Mouse (Mus musculus) liver, embryonic 13.5 days (tissue): Measurements from ENCODE around the gene Dhrs4. TPM values are rescaled to one million over a fixed set of nuclear protein-coding genes. Genes with fewer than 3 reads are reported as not detected.

Source experiments
- ATAC-seq: fragments of 200-750 bp; cut with Nextera tagmentation; 2 replicates; pipeline ENCODE4 v1.8.0; 2017; ENCODE audit warnings: low read depth, mild to moderate bottlenecking, moderate number of reproducible peaks, moderate library complexity
- DNase-seq: peaks from one replicate; pipeline ENCODE4 v3.0.0; 2022
- H3K27ac ChIP-seq: fragments of 300-500 bp; sonication (generic); 2 replicates; pipeline ENCODE4 v1.5.1; 2015; ENCODE audit warnings: moderate library complexity, mild to moderate bottlenecking, inconsistent platforms
- H3K27me3 ChIP-seq: fragments of 300-500 bp; sonication (generic); 2 replicates; pipeline ENCODE4 v1.6.1; 2015; ENCODE audit warnings: mild to moderate bottlenecking, inconsistent platforms
- H3K36me3 ChIP-seq: fragments of 300-500 bp; sonication (generic); 2 replicates; pipeline ENCODE4 v1.6.1; 2015; ENCODE audit warnings: mild to moderate bottlenecking, inconsistent platforms
- H3K4me1 ChIP-seq: fragments of 300-500 bp; sonication (generic); replicated peaks from 2 replicates; pipeline ENCODE4 v1.6.1; 2015; ENCODE audit warnings: inconsistent platforms
- H3K4me2 ChIP-seq: fragments of 300-500 bp; sonication (generic); 2 replicates; pipeline ENCODE4 v1.6.1; 2015; ENCODE audit warnings: inconsistent platforms, mild to moderate bottlenecking, moderate library complexity
- H3K4me3 ChIP-seq: fragments of 300-500 bp; sonication (generic); replicated peaks from 2 replicates; pipeline ENCODE4 v1.5.1; 2015; ENCODE audit warnings: mild to moderate bottlenecking, inconsistent platforms
- H3K9ac ChIP-seq: fragments of 300-500 bp; sonication (generic); 2 replicates; pipeline ENCODE4 v1.6.1; 2015; ENCODE audit warnings: mild to moderate bottlenecking, inconsistent platforms
- H3K9me3 ChIP-seq: fragments of 300-500 bp; sonication (generic); replicated peaks from 2 replicates; pipeline ENCODE4 v1.6.1; 2016; ENCODE audit warnings: inconsistent platforms
- WGBS: fragments of 180-500 bp; shearing (Covaris S2); methylation state at CpG from one replicate; pipeline ENCODE4 v1.1.7; 2015; ENCODE audit not compliant: insufficient replicate concordance; 5-methylcytosine and 5-hydroxymethylcytosine counted together
- polyA plus RNA-seq: library from polyadenylated mRNA; unstranded; fragments of >200 nt; fragmentation: Nextera tagmentation; extraction: Ambion mirVana; gene quantifications from 2 replicates; pipeline ENCODE4 v1.2.1, GENCODE M21; 2015

Gene Dhrs4
- polyA plus RNA-seq, 1 experiment from 2014 or later = 78.9 TPM

GRCm38 (mm10) chr14:55461757-55462156 is 16.8 kb upstream of the Dhrs4 start:
- no peaks in the 10 kb centered on the region for H3K4me1 ChIP-seq
- DNase-seq (no peak), ATAC-seq (no peak)
- peaks cover 20% of the 10 kb centered on the region; the same call in 1 of the 2 replicates for H3K27me3 ChIP-seq
- no peaks in the 10 kb centered on the region for H3K9me3 ChIP-seq
- H3K4me3 ChIP-seq = no peak overlapping the region
- no peak overlapping the region for H3K9ac ChIP-seq
- no peak overlapping the region for H3K4me2 ChIP-seq
- no peaks in the 10 kb centered on the region for H3K36me3 ChIP-seq
- WGBS = 51% methylated on average over 4 of the region's 4 CpGs
- H3K27ac ChIP-seq = no peak overlapping the region

GRCm38 (mm10) chr14:55466481-55466880 is 12.1 kb upstream of the Dhrs4 start:
- DNase-seq (no peak), ATAC-seq (no peak)
- H3K9ac ChIP-seq = no peak overlapping the region
- H3K27me3 ChIP-seq = peaks cover 32% of the 10 kb centered on the region
- H3K9me3 ChIP-seq = no peaks in the 10 kb centered on the region
- WGBS = 49% methylated on average over 4 of the region's 4 CpGs
- H3K4me3 ChIP-seq = no peak overlapping the region
- H3K4me1 ChIP-seq = peaks cover 21% of the 10 kb centered on the region
- H3K27ac ChIP-seq = no peak overlapping the region
- H3K36me3 ChIP-seq = no peaks in the 10 kb centered on the region
- no peak overlapping the region for H3K4me2 ChIP-seq

- peaks cover 21% of the 10 kb centered on the region for H3K4me1 ChIP-seq
- no peaks in the 10 kb centered on the region for H3K9me3 ChIP-seq
- no peak for DNase-seq
- H3K27me3 ChIP-seq = peaks cover 32% of the 10 kb centered on the region
- no peak overlapping the region for H3K4me2 ChIP-seq
- no peaks in the 10 kb centered on the region for H3K36me3 ChIP-seq
- H3K27ac ChIP-seq = no peak overlapping the region
- WGBS = 60% methylated on average over 7 of the region's 7 CpGs
- no peak overlapping the region for H3K4me3 ChIP-seq
- H3K9ac ChIP-seq = no peak overlapping the region
- ATAC-seq = no peak
Measured at GRCm38 (mm10) chr14:55467108-55467507, 11.4 kb upstream of the Dhrs4 start.

GRCm38 (mm10) chr14:55468301-55468741 is 10.2 kb upstream of the Dhrs4 start:
- WGBS = 43% methylated on average over 2 of the region's 2 CpGs
- ATAC-seq = no peak
- H3K4me3 ChIP-seq = no peak overlapping the region
- no peak overlapping the region for H3K4me2 ChIP-seq
- H3K9ac ChIP-seq = no peak overlapping the region
- H3K4me1 ChIP-seq = peaks cover 21% of the 10 kb centered on the region
- no peak for DNase-seq
- no peak overlapping the region for H3K27ac ChIP-seq
- H3K36me3 ChIP-seq = no peaks in the 10 kb centered on the region
- peaks cover 29% of the 10 kb centered on the region for H3K27me3 ChIP-seq
- no peaks in the 10 kb centered on the region for H3K9me3 ChIP-seq

GRCm38 (mm10) chr14:55469041-55469440 is 9.5 kb upstream of the Dhrs4 start:
- ATAC-seq (no peak), DNase-seq (no peak)
- no peak overlapping the region for H3K9ac ChIP-seq
- H3K36me3 ChIP-seq = no peaks in the 10 kb centered on the region
- 73% methylated on average over 2 of the region's 2 CpGs for WGBS
- H3K4me1 ChIP-seq = peaks cover 21% of the 10 kb centered on the region
- no peaks in the 10 kb centered on the region for H3K9me3 ChIP-seq
- peaks cover 29% of the 10 kb centered on the region for H3K27me3 ChIP-seq
- no peak overlapping the region for H3K4me2 ChIP-seq
- no peak overlapping the region for H3K4me3 ChIP-seq
- no peak overlapping the region for H3K27ac ChIP-seq

GRCm38 (mm10) chr14:55469821-55470220 is 8.7 kb upstream of the Dhrs4 start:
- no peak overlapping the region for H3K9ac ChIP-seq
- ATAC-seq = no peak
- 72% methylated on average over 6 of the region's 6 CpGs for WGBS
- H3K4me3 ChIP-seq = no peak overlapping the region
- H3K4me1 ChIP-seq = peaks cover 21% of the 10 kb centered on the region
- no peak overlapping the region for H3K27ac ChIP-seq
- no peaks in the 10 kb centered on the region for H3K9me3 ChIP-seq
- DNase-seq = no peak
- H3K27me3 ChIP-seq = peaks cover 29% of the 10 kb centered on the region
- H3K36me3 ChIP-seq = no peaks in the 10 kb centered on the region
- no peak overlapping the region for H3K4me2 ChIP-seq

- no peak overlapping the region for H3K9ac ChIP-seq
- no peak for ATAC-seq
- H3K4me1 ChIP-seq = peaks cover 30% of the 10 kb centered on the region
- 4% methylated on average over 10 of the region's 10 CpGs for WGBS
- no peak for DNase-seq
- H3K4me3 ChIP-seq = no peak overlapping the region
- no peaks in the 10 kb centered on the region for H3K9me3 ChIP-seq
- no peak overlapping the region for H3K27ac ChIP-seq
- H3K27me3 ChIP-seq = peaks cover 22% of the 10 kb centered on the region
- peak overlapping the region; percentile 23 for H3K4me2 ChIP-seq
- H3K36me3 ChIP-seq = no peaks in the 10 kb centered on the region
Measured at GRCm38 (mm10) chr14:55470806-55471205, 7.8 kb upstream of the Dhrs4 start.

- no peaks in the 10 kb centered on the region for H3K27me3 ChIP-seq
- no peak overlapping the region for H3K9ac ChIP-seq
- H3K4me1 ChIP-seq = peaks cover 56% of the 10 kb centered on the region
- no peak overlapping the region for H3K4me2 ChIP-seq
- 22% methylated on average over 2 of the region's 2 CpGs for WGBS
- H3K4me3 ChIP-seq = no peak overlapping the region
- 0 out of 2 replicates have a peak, but pooled peaks cover 1% of the 10 kb centered on the region for H3K36me3 ChIP-seq
- peak overlapping the region; percentile 56; the same call in 1 of the 2 replicates for H3K27ac ChIP-seq
- ATAC-seq (peak; percentile 20; the same call in 1 of the 2 replicates), DNase-seq (no peak)
- no peaks in the 10 kb centered on the region for H3K9me3 ChIP-seq
Measured at GRCm38 (mm10) chr14:55475654-55476053, 2.9 kb upstream of the Dhrs4 start.

GRCm38 (mm10) chr14:55477421-55477820 is 1.1 kb upstream of the Dhrs4 start:
- Histone ChIP-seq H3K4me1 (peaks cover 64% of the 10 kb centered on the region), H3K27ac (peak overlapping the region; percentile 92), H3K4me3 (no peak overlapping the region), H3K4me2 (peak overlapping the region; percentile 76), H3K9me3 (no peaks in the 10 kb centered on the region), H3K27me3 (no peaks in the 10 kb centered on the region), H3K36me3 (peaks cover 15% of the 10 kb centered on the region; the same call in 1 of the 2 replicates), H3K9ac (no peak overlapping the region)
- 96% methylated on average over 1 of the region's 1 CpGs for WGBS
- DNase-seq (no peak), ATAC-seq (peak; percentile 68)

- Histone ChIP-seq H3K9ac (peak overlapping the region; percentile 85), H3K4me3 (peak overlapping the region; percentile 71)
- 32% methylated on average over 5 of the region's 5 CpGs for WGBS
Measured at GRCm38 (mm10) chr14:55477829-55478228, 729 bp upstream of the Dhrs4 start.

GRCm38 (mm10) chr14:55479629-55480028 is 1.1 kb downstream of the Dhrs4 start:
- DNase-seq = no peak
- peaks cover 22% of the 10 kb centered on the region for H3K36me3 ChIP-seq
- peak overlapping the region; percentile 85 for H3K9ac ChIP-seq
- peaks cover 70% of the 10 kb centered on the region for H3K4me1 ChIP-seq
- H3K27me3 ChIP-seq = no peaks in the 10 kb centered on the region
- 80% methylated on average over 10 of the region's 10 CpGs for WGBS
- H3K4me2 ChIP-seq = peak overlapping the region; percentile 76
- no peaks in the 10 kb centered on the region for H3K9me3 ChIP-seq
- ATAC-seq = no peak
- peak overlapping the region; percentile 71 for H3K4me3 ChIP-seq
- 0 out of 2 replicates have a peak overlapping the region, but pooled peaks have one; percentile 21 for H3K27ac ChIP-seq

More at GRCm38 (mm10) chr14:55477829-55478228, 729 bp upstream of the Dhrs4 start:
- no peaks in the 10 kb centered on the region for H3K27me3 ChIP-seq
- ATAC-seq (peak; percentile 82), DNase-seq (peak; percentile 50)
- H3K9me3 ChIP-seq = no peaks in the 10 kb centered on the region
- H3K27ac ChIP-seq = peak overlapping the region; percentile 92
- peaks cover 64% of the 10 kb centered on the region for H3K4me1 ChIP-seq
- H3K4me2 ChIP-seq = peak overlapping the region; percentile 76
- peaks cover 15% of the 10 kb centered on the region; the same call in 1 of the 2 replicates for H3K36me3 ChIP-seq

- Histone ChIP-seq H3K4me3 (no peak overlapping the region), H3K27ac (no peak overlapping the region), H3K9me3 (no peaks in the 10 kb centered on the region), H3K4me1 (peaks cover 32% of the 10 kb centered on the region), H3K4me2 (no peak overlapping the region), H3K9ac (no peak overlapping the region), H3K36me3 (peaks cover 52% of the 10 kb centered on the region), H3K27me3 (no peaks in the 10 kb centered on the region)
- WGBS = 80% methylated on average over 5 of the region's 5 CpGs
- DNase-seq = no peak
- ATAC-seq = no peak
Measured at GRCm38 (mm10) chr14:55484430-55485085, 6.0 kb downstream of the Dhrs4 start.
